Mouse (Mus musculus) myocyte (in vitro differentiated cells): ENCODE data around the gene Gatb.

ENCODE experiments used
- MAX ChIP-seq: IDR thresholded peaks from one replicate; pipeline ENCODE4 v1.6.1; 2011; ENCODE audit warnings: low read depth, mild to moderate bottlenecking, control low read depth
- MYOD1 ChIP-seq, 3 experiments: IDR thresholded peaks; one replicate each; pipeline ENCODE4 v1.6.1; 2011; ENCODE audit warnings: control low read depth in 2 of 3, low read depth in 2 of 3, mild to moderate bottlenecking in 2 of 3, moderate library complexity in 1 of 3; ENCODE audit not compliant: insufficient read length in 2 of 3, control insufficient read depth in 1 of 3
- POLR2A ChIP-seq: IDR thresholded peaks from one replicate; pipeline ENCODE4 v1.6.1; 2011; ENCODE audit warnings: low read depth, mild to moderate bottlenecking, control low read depth, moderate library complexity; ENCODE audit not compliant: insufficient read length
- POLR2AphosphoS2 ChIP-seq: IDR thresholded peaks from one replicate; pipeline ENCODE4 v1.6.1; 2011; ENCODE audit warnings: low read depth, control low read depth; ENCODE audit not compliant: insufficient read length
- TCF12 ChIP-seq: IDR thresholded peaks from one replicate; pipeline ENCODE4 v1.6.1; 2011; ENCODE audit warnings: mild to moderate bottlenecking, control low read depth; ENCODE audit not compliant: poor library complexity, insufficient read depth, severe bottlenecking
- TCF3 ChIP-seq: IDR thresholded peaks from one replicate; pipeline ENCODE4 v1.6.1; 2011; ENCODE audit warnings: low read depth, control low read depth; ENCODE audit not compliant: insufficient read length

DNA sequence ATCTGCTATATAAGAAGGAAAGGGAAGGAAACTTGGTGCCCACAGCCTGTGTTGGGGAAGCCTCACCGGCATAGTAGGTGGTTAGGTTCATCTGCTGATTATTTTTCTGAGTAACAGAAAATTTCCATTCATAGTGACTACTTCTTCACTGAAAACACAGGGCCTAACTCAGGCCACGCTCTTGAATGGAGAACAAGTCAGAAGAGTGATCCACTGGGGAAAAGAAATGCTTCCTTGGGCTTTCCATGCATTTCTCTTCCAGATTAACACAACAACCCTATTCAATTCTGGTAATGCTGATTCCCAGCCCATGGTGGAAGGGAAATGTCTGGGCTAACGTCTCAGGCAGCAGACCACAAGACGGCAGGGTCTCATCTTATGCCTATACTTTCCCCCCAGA, 124.6 kb downstream of the Gatb start:
- TF ChIP-seq POLR2A (no peak), POLR2AphosphoS2 (no peak), TCF3 (no peak), MAX (no peak), MYOD1 (IDR thresholded peaks at IDR 0.05; ENCODE audit: control insufficient read depth in 1 of 3, insufficient read length in 2 of 3, low read depth in 2 of 3) (no peak), TCF12 (no peak)
